Mouse (Mus musculus): Measurements from ENCODE around the gene Erbb4.

DNA sequence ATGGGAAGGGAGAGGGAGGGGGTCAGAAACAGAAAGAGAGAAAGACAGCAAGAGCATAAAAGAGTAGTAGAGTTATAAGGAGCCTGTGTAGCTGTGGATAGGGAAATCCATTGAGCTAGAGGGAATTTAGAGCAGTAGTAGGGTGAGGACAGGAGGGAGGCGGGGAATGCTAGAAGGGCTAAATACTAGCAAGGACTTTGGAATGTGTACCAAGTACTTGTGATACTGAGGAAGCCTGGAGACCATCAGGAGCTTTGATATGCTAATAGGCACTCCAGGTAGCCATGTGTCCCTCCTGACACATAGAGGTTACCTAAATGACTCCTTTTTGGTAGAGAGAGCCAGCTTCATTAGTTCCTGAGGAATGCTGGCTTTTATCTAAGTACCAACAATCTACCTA lies 327.8 kb downstream of the Erbb4 start:
- TF ChIP-seq TAL1 (IDR thresholded peaks at IDR 0.05; ENCODE audit: low read length) (no peak), GATA1 (IDR thresholded peaks at IDR 0.05; ENCODE audit: low read length) (no peak)

All from erythroblast, embryonic 14.5 days (primary cell).